Mouse (Mus musculus): ENCODE results near the gene Actbl2.

Gene Actbl2

DNA sequence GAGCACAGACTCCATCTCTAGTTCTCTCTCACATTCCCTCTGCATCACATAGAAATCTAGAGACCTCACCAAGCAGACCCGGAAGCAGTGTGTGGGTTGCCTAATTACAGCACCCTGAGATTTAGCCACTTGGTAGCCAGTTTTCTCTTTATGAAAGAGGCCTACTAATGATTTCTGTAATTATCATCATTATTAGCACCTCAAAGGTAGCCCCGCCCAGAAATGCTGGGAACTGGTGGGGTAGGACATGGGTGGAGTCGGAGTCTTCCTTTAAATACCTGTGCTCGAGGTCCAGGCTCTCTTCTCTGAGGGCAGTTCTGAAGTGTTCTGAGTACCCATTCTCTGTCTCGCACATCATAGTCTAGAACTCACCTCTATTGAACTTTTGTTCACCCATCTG lies at the start of gene Actbl2:
Actbl2 (plus strand) TSS at position 301 of the 400 bp plus-strand sequence.
- DNase-seq (ENCODE audit: low spot score): no peak

DNA sequence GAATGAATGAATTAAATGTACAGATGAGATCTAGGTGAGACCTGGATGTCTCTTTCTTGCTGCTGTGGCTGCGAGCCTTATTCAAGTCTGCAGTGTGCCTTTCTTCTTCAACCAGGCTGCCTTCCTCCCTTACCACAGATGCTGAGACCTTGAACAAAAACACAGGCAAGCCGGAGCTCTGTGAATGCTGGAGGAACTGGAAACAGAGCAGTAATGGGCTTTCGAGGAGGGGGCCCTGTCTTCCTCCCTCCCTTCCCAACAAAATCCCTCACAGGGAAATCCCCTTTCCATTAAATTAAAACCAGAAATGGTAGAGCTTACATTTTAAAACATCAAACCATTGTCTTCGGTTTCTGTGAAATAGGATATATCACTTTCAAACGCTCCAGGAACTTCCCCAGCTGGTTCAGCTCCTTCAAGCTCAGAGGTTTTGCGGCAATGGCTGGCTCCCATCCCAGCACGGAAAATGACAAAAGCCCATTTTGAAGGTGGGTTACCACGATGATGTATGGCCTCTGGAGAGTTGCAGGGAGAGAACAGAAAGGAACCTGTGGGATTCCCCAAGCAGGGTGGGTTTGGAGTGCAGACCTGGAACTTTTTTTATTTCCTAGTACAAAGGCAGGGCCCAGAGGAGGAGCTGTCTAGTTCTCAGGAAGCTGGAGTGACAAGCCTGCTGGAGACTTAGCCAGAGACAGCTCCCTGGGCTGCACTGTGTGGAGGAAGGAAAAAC lies 44.0 kb upstream of the Actbl2 start:
- no peak for DNase-seq (ENCODE audit: low spot score)

- DNase-seq (ENCODE audit: low spot score): no peak
Observed at GRCm38 (mm10) chr13:111228768-111229167, 26.0 kb upstream of the Actbl2 start.

DNA sequence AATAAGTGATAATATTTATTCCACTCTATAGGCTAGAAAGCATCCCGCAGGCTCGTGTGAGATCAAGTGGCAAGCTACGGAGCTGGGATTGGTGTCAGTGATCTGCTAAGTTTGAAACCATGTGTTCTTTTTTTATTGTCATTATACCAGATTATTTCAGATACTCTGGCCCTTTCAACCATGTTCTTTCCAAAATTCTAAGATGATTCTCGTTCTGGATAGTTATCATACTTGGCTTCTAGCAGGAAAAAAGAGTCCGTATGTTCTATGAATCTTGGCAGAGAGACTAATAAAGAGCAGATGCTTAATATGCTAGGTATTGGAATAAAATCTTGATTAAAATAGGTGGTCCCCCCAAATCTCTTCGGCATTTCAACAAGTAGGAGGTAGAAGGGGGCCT lies 25.3 kb upstream of the Actbl2 start:
- no peak for DNase-seq (ENCODE audit: low spot score)

DNA sequence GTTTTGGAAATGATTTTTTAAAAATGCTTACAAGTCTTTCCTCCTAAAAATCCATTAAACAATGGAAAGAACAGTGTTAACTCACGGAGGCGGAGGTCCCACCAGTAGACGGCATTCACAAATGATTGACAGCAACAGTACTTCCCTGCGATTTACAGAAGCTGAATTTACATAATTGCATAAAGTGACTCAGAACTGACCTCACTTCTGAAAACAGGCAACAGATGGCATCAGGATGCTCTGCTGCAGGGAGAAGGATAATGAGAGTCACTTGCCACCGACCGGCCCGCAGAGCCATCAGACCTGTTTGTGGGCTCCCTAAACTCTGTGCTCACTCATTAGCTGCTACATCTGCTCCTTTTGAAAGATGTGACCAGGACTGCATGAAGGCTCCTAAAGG lies 22.4 kb upstream of the Actbl2 start:
- DNase-seq (ENCODE audit: low spot score): peak; percentile 32

- no peak for DNase-seq (ENCODE audit: low spot score)
Observed at GRCm38 (mm10) chr13:111233356-111233755, 21.5 kb upstream of the Actbl2 start.

- no peak for DNase-seq (ENCODE audit: low spot score)
Observed at GRCm38 (mm10) chr13:111234573-111234972, 20.2 kb upstream of the Actbl2 start.

DNA sequence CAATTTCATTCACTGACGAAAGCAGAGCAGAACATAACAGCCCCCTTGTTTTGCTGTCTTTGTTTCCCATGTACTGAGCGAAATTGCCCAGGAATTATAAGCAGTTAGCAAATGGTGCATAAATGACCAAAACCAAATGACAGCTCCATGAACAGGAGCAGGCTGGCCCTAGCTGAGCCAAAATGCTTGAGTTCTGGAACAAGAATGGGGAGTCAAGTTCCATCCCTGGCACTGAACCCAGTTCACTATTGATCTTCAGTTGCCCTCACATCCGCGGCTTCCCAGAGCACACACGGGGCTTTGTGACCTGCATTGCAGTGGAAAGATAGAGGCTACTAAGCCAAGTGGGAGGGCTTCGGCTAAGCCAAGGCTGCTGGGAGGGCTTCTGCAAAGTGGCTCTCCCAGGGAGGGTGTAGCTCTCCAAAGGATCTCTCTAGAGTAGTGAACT lies 19.1 kb upstream of the Actbl2 start:
- DNase-seq (ENCODE audit: low spot score): no peak

- DNase-seq (ENCODE audit: low spot score): no peak
Observed at GRCm38 (mm10) chr13:111236461-111236864, 18.4 kb upstream of the Actbl2 start.

GRCm38 (mm10) chr13:111237296-111237695 lies 17.5 kb upstream of the Actbl2 start:
- DNase-seq (ENCODE audit: low spot score): no peak

DNA sequence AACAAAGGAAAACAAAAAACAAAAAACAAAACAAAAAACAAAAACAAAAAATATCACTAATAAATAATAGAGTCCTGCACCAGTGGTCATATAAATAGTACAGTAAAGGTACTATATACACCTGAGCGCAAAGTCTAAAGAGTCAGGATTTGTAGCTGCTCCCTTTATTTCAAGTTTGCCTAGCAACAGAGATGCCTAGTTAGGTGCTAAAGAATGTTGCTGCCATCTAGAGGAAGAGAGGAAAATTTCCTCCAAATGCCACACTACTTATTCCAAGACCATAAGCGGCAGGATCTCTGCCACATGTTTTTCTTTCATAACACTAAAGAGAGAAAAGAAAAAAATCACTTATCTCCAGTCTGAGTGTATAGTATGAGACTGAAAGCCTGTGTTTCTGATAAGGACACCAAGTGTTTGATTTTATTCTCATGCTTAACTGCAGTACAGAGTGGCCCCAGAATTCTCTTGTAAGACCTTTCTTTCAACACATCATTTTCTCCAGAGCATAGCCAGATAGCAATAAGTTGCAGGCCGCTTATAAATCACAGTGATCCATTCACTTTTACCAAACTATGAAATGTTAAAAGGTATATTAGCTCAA lies 16.8 kb upstream of the Actbl2 start:
- DNase-seq (ENCODE audit: low spot score): peak; percentile 79

- no peak for DNase-seq (ENCODE audit: low spot score)
Observed at GRCm38 (mm10) chr13:111251106-111251505, 3.7 kb upstream of the Actbl2 start.

GRCm38 (mm10) chr13:111251795-111252194 lies 3.0 kb upstream of the Actbl2 start:
- DNase-seq (ENCODE audit: low spot score): no peak

DNA sequence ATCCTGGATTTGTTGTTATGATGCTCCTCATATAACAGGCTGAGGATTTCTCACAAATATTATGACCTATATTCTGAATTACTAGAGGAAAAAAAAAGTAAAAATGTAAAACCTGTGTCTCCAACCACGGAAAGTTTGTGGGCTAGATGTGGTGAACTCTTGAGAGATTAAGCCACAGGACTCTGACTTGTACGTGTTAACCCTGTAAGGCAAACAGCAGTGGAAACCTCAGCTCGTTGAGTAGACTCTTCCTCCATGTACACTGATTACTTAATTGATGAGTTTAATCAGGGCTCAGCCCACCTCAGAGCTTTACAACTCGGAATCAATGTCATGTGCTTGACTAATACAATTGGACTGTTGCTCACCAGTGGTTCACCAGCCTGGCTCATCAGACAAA lies 3.2 kb downstream of the Actbl2 start:
- DNase-seq (ENCODE audit: low spot score): no peak

- no peak for DNase-seq (ENCODE audit: low spot score)
Observed at GRCm38 (mm10) chr13:111258424-111259092, 3.7 kb downstream of the Actbl2 start.

- peak; percentile 8 for DNase-seq (ENCODE audit: low spot score)
Observed at GRCm38 (mm10) chr13:111259093-111259491, 4.3 kb downstream of the Actbl2 start.

DNA sequence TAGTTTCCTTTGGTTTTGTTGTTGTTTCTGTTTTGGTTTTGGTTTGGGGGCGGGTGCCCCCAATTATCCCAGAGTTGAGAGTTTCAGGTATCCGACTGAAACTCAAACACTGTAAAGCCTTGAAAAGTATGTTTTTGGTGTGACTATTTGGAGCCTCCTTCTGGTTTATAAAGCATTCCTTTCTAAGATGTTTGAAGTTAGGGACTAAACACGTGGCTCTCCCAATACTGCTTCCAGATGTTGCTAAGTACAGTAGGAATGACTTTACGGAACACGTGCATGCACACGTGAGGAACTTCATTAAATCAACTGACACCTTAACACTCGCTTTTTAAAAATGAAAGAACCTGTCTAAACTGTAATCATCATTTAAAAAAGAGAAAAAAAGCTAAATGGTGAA lies 4.9 kb downstream of the Actbl2 start:
- no peak for DNase-seq (ENCODE audit: low spot score)

DNA sequence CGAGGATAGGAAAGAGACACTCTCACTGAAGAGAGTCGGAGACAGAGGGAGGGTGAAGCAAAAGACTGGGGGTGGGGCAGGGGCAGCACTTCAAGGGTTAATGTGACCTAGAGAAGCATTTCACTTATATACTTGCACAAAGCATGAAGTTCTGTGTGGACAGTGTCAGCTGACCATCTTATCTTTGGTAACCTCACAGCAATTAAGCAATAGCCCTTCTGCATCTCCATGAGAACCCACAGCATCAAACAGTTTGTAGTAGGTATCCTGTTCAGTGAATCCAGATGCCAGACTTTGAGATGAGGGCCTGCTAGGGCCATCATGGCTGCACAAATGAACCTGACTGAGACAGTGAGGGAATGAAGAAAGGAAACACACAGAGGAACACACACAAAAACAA lies 8.4 kb downstream of the Actbl2 start:
- no peak for DNase-seq (ENCODE audit: low spot score)

GRCm38 (mm10) chr13:111263758-111264157 lies 8.9 kb downstream of the Actbl2 start:
- DNase-seq (ENCODE audit: low spot score): no peak

GRCm38 (mm10) chr13:111265231-111266000 lies 10.6 kb downstream of the Actbl2 start:
- no peak for DNase-seq (ENCODE audit: low spot score)

GRCm38 (mm10) chr13:111266855-111267254 lies 12.0 kb downstream of the Actbl2 start:
- no peak for DNase-seq (ENCODE audit: low spot score)

- no peak for DNase-seq (ENCODE audit: low spot score)
Observed at GRCm38 (mm10) chr13:111268992-111269391, 14.2 kb downstream of the Actbl2 start.

Data from retina, embryonic 14.5 days (tissue).